Mouse (Mus musculus): ENCODE results near the gene Myrip. TPM values are rescaled to one million over a fixed set of nuclear protein-coding genes. Genes with fewer than 3 reads are reported as not detected.
A peak's percentile ranks its signal among the peaks of the same experiment; 100 is the strongest.
"Not testable (repeated sequence)": the region's sequence is repeated elsewhere in the genome, so short reads cannot be mapped to it uniquely, and the experiment has no call there.

The Myrip gene
- polyA plus RNA-seq, 1 experiment from 2014 or later = 0.34 TPM

- no peak for DNase-seq (ENCODE audit: low spot score)
- no peak overlapping the region for H3K4me2 ChIP-seq (ENCODE audit: low read length)
- H3K27me3 ChIP-seq (ENCODE audit: insufficient read depth, low read length) = no peaks in the 10 kb centered on the region
- WGBS = 55% methylated on average over 15 of the region's 15 CpGs
- no peak overlapping the region for H3K27ac ChIP-seq
- TF ChIP-seq CTCF (IDR thresholded peaks at IDR 0.05; ENCODE audit: low read depth) = no peak
- H3K4me1 ChIP-seq (replicated peaks; ENCODE audit: insufficient read depth, low read length) = no peaks in the 10 kb centered on the region
- H3K36me3 ChIP-seq (ENCODE audit: insufficient read depth, low read length) = no peaks in the 10 kb centered on the region
- no peak for ATAC-seq (replicated peaks; ENCODE audit: low FRiP score, low read depth)
- H3K9ac ChIP-seq (ENCODE audit: low read depth, low read length) = no peak overlapping the region
- no peaks in the 10 kb centered on the region for H3K9me3 ChIP-seq (replicated peaks; ENCODE audit: low read length)
- H3K4me3 ChIP-seq (replicated peaks; ENCODE audit: low read depth, low read length) = no peak overlapping the region
These were observed 21.6 kb downstream of the Myrip start for GRCm38 (mm10) chr9:120322702-120323426.

- not testable (repeated sequence) for H3K4me1 ChIP-seq (replicated peaks; ENCODE audit: insufficient read depth, low read length); H3K4me3 ChIP-seq (replicated peaks; ENCODE audit: low read depth, low read length); H3K4me2 ChIP-seq (ENCODE audit: low read length); H3K36me3 ChIP-seq (ENCODE audit: insufficient read depth, low read length); H3K27ac ChIP-seq; DNase-seq (ENCODE audit: low spot score); H3K9me3 ChIP-seq (replicated peaks; ENCODE audit: low read length); H3K27me3 ChIP-seq (ENCODE audit: insufficient read depth, low read length); H3K9ac ChIP-seq (ENCODE audit: low read depth, low read length); ATAC-seq (replicated peaks; ENCODE audit: low FRiP score, low read depth)
- 88% methylated on average over 3 of the region's 3 CpGs for WGBS
These were observed 29.7 kb downstream of the Myrip start for GRCm38 (mm10) chr9:120331048-120331447.

- no peak for TF ChIP-seq CTCF (IDR thresholded peaks at IDR 0.05; ENCODE audit: low read depth)
- Histone ChIP-seq H3K36me3 (ENCODE audit: insufficient read depth, low read length) (no peaks in the 10 kb centered on the region), H3K4me3 (replicated peaks; ENCODE audit: low read depth, low read length) (no peak overlapping the region), H3K27me3 (ENCODE audit: insufficient read depth, low read length) (no peaks in the 10 kb centered on the region), H3K27ac (no peak overlapping the region), H3K4me1 (replicated peaks; ENCODE audit: insufficient read depth, low read length) (no peaks in the 10 kb centered on the region), H3K4me2 (ENCODE audit: low read length) (no peak overlapping the region), H3K9me3 (replicated peaks; ENCODE audit: low read length) (no peaks in the 10 kb centered on the region), H3K9ac (ENCODE audit: low read depth, low read length) (no peak overlapping the region)
- DNase-seq (ENCODE audit: low spot score) (no peak), ATAC-seq (replicated peaks; ENCODE audit: low FRiP score, low read depth) (no peak)
- WGBS = 49% methylated on average over 4 of the region's 4 CpGs
These were observed 36.9 kb downstream of the Myrip start for GRCm38 (mm10) chr9:120338172-120338571.

- H3K27me3 ChIP-seq (ENCODE audit: insufficient read depth, low read length) = no peaks in the 10 kb centered on the region
- H3K27ac ChIP-seq = no peak overlapping the region
- no peaks in the 10 kb centered on the region for H3K9me3 ChIP-seq (replicated peaks; ENCODE audit: low read length)
- DNase-seq (ENCODE audit: low spot score) = no peak
- H3K36me3 ChIP-seq (ENCODE audit: insufficient read depth, low read length) = no peaks in the 10 kb centered on the region
- no peak overlapping the region for H3K4me3 ChIP-seq (replicated peaks; ENCODE audit: low read depth, low read length)
- ATAC-seq (replicated peaks; ENCODE audit: low FRiP score, low read depth) = no peak; the same call in 1 of the 2 replicates
- WGBS = 65% methylated on average over 10 of the region's 10 CpGs
- H3K4me1 ChIP-seq (replicated peaks; ENCODE audit: insufficient read depth, low read length) = no peaks in the 10 kb centered on the region
- H3K4me2 ChIP-seq (ENCODE audit: low read length) = no peak overlapping the region
- no peak overlapping the region for H3K9ac ChIP-seq (ENCODE audit: low read depth, low read length)
- no peak for TF ChIP-seq CTCF (IDR thresholded peaks at IDR 0.05; ENCODE audit: low read depth)
These were observed 38.8 kb downstream of the Myrip start for GRCm38 (mm10) chr9:120339975-120340695.

- Histone ChIP-seq H3K9ac (ENCODE audit: low read depth, low read length) (no peak overlapping the region), H3K36me3 (ENCODE audit: insufficient read depth, low read length) (no peaks in the 10 kb centered on the region), H3K4me2 (ENCODE audit: low read length) (no peak overlapping the region), H3K27me3 (ENCODE audit: insufficient read depth, low read length) (no peaks in the 10 kb centered on the region), H3K4me3 (replicated peaks; ENCODE audit: low read depth, low read length) (no peak overlapping the region), H3K4me1 (replicated peaks; ENCODE audit: insufficient read depth, low read length) (0 out of 2 replicates have a peak, but pooled peaks cover 3% of the 10 kb centered on the region), H3K9me3 (replicated peaks; ENCODE audit: low read length) (no peaks in the 10 kb centered on the region), H3K27ac (no peak overlapping the region)
- 44% methylated on average over 4 of the region's 4 CpGs for WGBS
- no peak for TF ChIP-seq CTCF (IDR thresholded peaks at IDR 0.05; ENCODE audit: low read depth)
- DNase-seq (ENCODE audit: low spot score) (no peak), ATAC-seq (replicated peaks; ENCODE audit: low FRiP score, low read depth) (no peak)
These were observed 41.9 kb downstream of the Myrip start for GRCm38 (mm10) chr9:120343123-120343790.

- DNase-seq (ENCODE audit: low spot score) (peak; percentile 41), ATAC-seq (replicated peaks; ENCODE audit: low FRiP score, low read depth) (no peak)
- Histone ChIP-seq H3K4me1 (replicated peaks; ENCODE audit: insufficient read depth, low read length) (0 out of 2 replicates have a peak, but pooled peaks cover 3% of the 10 kb centered on the region), H3K36me3 (ENCODE audit: insufficient read depth, low read length) (no peaks in the 10 kb centered on the region), H3K9ac (ENCODE audit: low read depth, low read length) (no peak overlapping the region), H3K9me3 (replicated peaks; ENCODE audit: low read length) (no peaks in the 10 kb centered on the region), H3K27me3 (ENCODE audit: insufficient read depth, low read length) (no peaks in the 10 kb centered on the region), H3K4me3 (replicated peaks; ENCODE audit: low read depth, low read length) (no peak overlapping the region), H3K4me2 (ENCODE audit: low read length) (no peak overlapping the region), H3K27ac (no peak overlapping the region)
- TF ChIP-seq CTCF (IDR thresholded peaks at IDR 0.05; ENCODE audit: low read depth) = no peak
- WGBS = 16% methylated on average over 5 of the region's 5 CpGs
These were observed 44.4 kb downstream of the Myrip start for GRCm38 (mm10) chr9:120345651-120346151.
